Mouse (Mus musculus): ENCODE measurements around the gene Atp5j2. TPM values are rescaled to one million over a fixed set of nuclear protein-coding genes. Genes with fewer than 3 reads are reported as not detected.

Gene Atp5j2
- total and polyA plus RNA-seq, 3 experiments: 493 to 733 (median 543) TPM

DNA sequence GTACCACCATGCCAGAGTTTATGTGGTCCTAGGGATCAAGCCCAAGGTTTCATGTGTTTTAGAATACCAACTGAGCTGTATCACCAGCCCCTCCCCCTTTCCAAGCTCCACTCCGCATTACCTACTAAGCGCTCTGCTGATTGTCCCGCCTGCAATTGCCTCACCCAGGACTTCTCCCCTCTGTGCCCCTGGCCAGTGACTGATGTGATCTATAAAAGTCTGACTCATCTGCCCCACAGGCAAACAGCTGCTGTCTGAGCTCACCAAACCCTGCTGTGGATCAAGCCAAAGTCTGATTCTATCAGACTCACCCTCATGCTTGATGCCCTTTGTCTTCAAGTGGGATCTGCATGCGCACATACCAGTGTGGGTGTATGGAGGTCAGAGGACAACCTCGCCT is 31.0 kb upstream of the Atp5j2 start (continued):
- TF ChIP-seq SMC3 (IDR thresholded peaks at IDR 0.05; ENCODE audit: low read depth, low read length) (no peak), ZC3H11A (IDR thresholded peaks at IDR 0.05; ENCODE audit: low read depth, low read length) (no peak), RAD21 (IDR thresholded peaks at IDR 0.05; ENCODE audit: low read depth, low read length) (no peak), CHD1 (IDR thresholded peaks at IDR 0.05; ENCODE audit: low read depth, low read length) (no peak), TAL1 (IDR thresholded peaks at IDR 0.05; ENCODE audit: low read length) (no peak; the same call in 1 of the 2 replicates), JUND (IDR thresholded peaks at IDR 0.05; ENCODE audit: low read depth, low read length) (0 out of 2 replicates have a peak, but pooled peaks have one; percentile 11), TCF12 (IDR thresholded peaks at IDR 0.05; ENCODE audit: low read depth, low read length) (peak; percentile 62; the same call in 1 of the 2 replicates), MYB (IDR thresholded peaks at IDR 0.05; ENCODE audit: low read depth, low read length) (peak; percentile 66; the same call in 1 of the 2 replicates), NELFE (IDR thresholded peaks at IDR 0.05; ENCODE audit: low read depth, low read length) (no peak), MAFK (IDR thresholded peaks at IDR 0.05; ENCODE audit: borderline replicate concordance, low read depth, low read length) (no peak; the same call in 1 of the 2 replicates)

- Histone ChIP-seq H3K36me3 (ENCODE audit: control insufficient read depth in 1 of 2, insufficient read depth in 2 of 2, low read length in 2 of 2) (peaks cover 0 to 3% of the 10 kb centered on the region in 2 experiments), H3K27ac (ENCODE audit: control insufficient read depth, low read depth, low read length) (no peak overlapping the region), H3K79me2 (ENCODE audit: control insufficient read depth, insufficient read depth, low read length, poor library complexity) (no peaks in the 10 kb centered on the region; the same call in 1 of the 2 replicates), H3K9ac (ENCODE audit: control insufficient read depth, low read depth, low read length, poor library complexity, severe bottlenecking) (no peak overlapping the region), H3K9me3 (replicated peaks; ENCODE audit: insufficient read depth, low read length) (no peaks in the 10 kb centered on the region), H3K27me3 (ENCODE audit: control insufficient read depth in 1 of 2, insufficient read depth in 2 of 2, low read length in 2 of 2) (no peaks in the 10 kb centered on the region), H3K4me3 (ENCODE audit: control insufficient read depth in 1 of 2, insufficient read depth in 1 of 2, low read depth in 2 of 2, low read length in 2 of 2) (no peak overlapping the region), H3K4me1 (ENCODE audit: control insufficient read depth in 1 of 2, insufficient read depth in 2 of 2, low read length in 2 of 2) (peaks cover 3 to 14% of the 10 kb centered on the region in 2 experiments; a peak in 2 of 4 replicates)
- DNase-seq (ENCODE audit: low read depth, low spot score): no peak
- TF ChIP-seq EP300 (IDR thresholded peaks at IDR 0.05; ENCODE audit: low read depth in 1 of 2, low read length in 2 of 2) (no peak), MAZ (IDR thresholded peaks at IDR 0.05; ENCODE audit: low read depth, low read length) (no peak), MAFK (IDR thresholded peaks at IDR 0.05; ENCODE audit: borderline replicate concordance, low read depth, low read length) (no peak), BHLHE40 (IDR thresholded peaks at IDR 0.05; ENCODE audit: borderline replicate concordance, low read depth, low read length) (no peak), CHD2 (IDR thresholded peaks at IDR 0.05; ENCODE audit: low read length) (no peak), RAD21 (IDR thresholded peaks at IDR 0.05; ENCODE audit: low read depth, low read length) (no peak), ELF1 (IDR thresholded peaks at IDR 0.05; ENCODE audit: low read depth, low read length) (no peak), TBP (IDR thresholded peaks at IDR 0.05; ENCODE audit: low read depth, low read length) (no peak), ZMIZ1 (IDR thresholded peaks at IDR 0.05; ENCODE audit: low read depth, low read length) (no peak)
Observed at GRCm38 (mm10) chr5:145219981-145220380, 28.1 kb upstream of the Atp5j2 start.

- Histone ChIP-seq H3K9ac (ENCODE audit: control insufficient read depth, low read depth, low read length, poor library complexity, severe bottlenecking) (no peak overlapping the region), H3K9me3 (replicated peaks; ENCODE audit: insufficient read depth, low read length) (no peaks in the 10 kb centered on the region), H3K27ac (ENCODE audit: control insufficient read depth, low read depth, low read length) (no peak overlapping the region), H3K4me3 (ENCODE audit: control insufficient read depth in 1 of 2, insufficient read depth in 1 of 2, low read depth in 2 of 2, low read length in 2 of 2) (no peak overlapping the region), H3K27me3 (ENCODE audit: control insufficient read depth in 1 of 2, insufficient read depth in 2 of 2, low read length in 2 of 2) (no peaks in the 10 kb centered on the region), H3K4me1 (ENCODE audit: control insufficient read depth in 1 of 2, insufficient read depth in 2 of 2, low read length in 2 of 2) (peaks cover 3 to 12% of the 10 kb centered on the region in 2 experiments; a peak in 2 of 4 replicates), H3K36me3 (ENCODE audit: control insufficient read depth in 1 of 2, insufficient read depth in 2 of 2, low read length in 2 of 2) (peaks cover 0 to 3% of the 10 kb centered on the region in 2 experiments), H3K79me2 (ENCODE audit: control insufficient read depth, insufficient read depth, low read length, poor library complexity) (no peaks in the 10 kb centered on the region; the same call in 1 of the 2 replicates)
- DNase-seq (ENCODE audit: low read depth, low spot score): no peak
- no peak for TF ChIP-seq CTCF (IDR thresholded peaks at IDR 0.05 in 2 of 3, conservative IDR thresholded peaks at IDR 0.05 in 1 of 3; ENCODE audit: control insufficient read depth in 1 of 3, insufficient read depth in 1 of 3, low read depth in 2 of 3, low read length in 3 of 3, poor library complexity in 1 of 3, severe bottlenecking in 1 of 3)
- no peak for TF ChIP-seq CHD1 (IDR thresholded peaks at IDR 0.05; ENCODE audit: low read depth, low read length)
- TF ChIP-seq MAFK (IDR thresholded peaks at IDR 0.05; ENCODE audit: borderline replicate concordance, low read depth, low read length): no peak
- TF ChIP-seq KAT2A (conservative IDR thresholded peaks at IDR 0.05; ENCODE audit: low read depth, low read length): no peak
- TF ChIP-seq TAL1 (IDR thresholded peaks at IDR 0.05; ENCODE audit: low read length): no peak
- TF ChIP-seq BHLHE40 (IDR thresholded peaks at IDR 0.05; ENCODE audit: borderline replicate concordance, low read depth, low read length): no peak
- no peak for TF ChIP-seq USF2 (IDR thresholded peaks at IDR 0.05; ENCODE audit: borderline replicate concordance in 1 of 2, insufficient read depth in 1 of 2, low read depth in 1 of 2, low read length in 2 of 2)
- TF ChIP-seq HCFC1 (IDR thresholded peaks at IDR 0.05; ENCODE audit: low read depth, low read length): no peak
Observed at GRCm38 (mm10) chr5:145218671-145219070, 26.8 kb upstream of the Atp5j2 start.
